Mouse (Mus musculus) hindbrain, embryonic 16.5 days (tissue): ENCODE measurements around the gene Fyn. TPM values are rescaled to one million over a fixed set of nuclear protein-coding genes. Genes with fewer than 3 reads are reported as not detected.
A peak's percentile ranks its signal among the peaks of the same experiment; 100 is the strongest.

Experiments
- ATAC-seq: fragments of 200-750 bp; cut with Nextera tagmentation; 2 replicates; pipeline ENCODE4 v1.8.0; 2017; ENCODE audit warnings: moderate TSS enrichment, moderate library complexity
- H3K27ac ChIP-seq: fragments of 300-500 bp; sonication (generic); 2 replicates; pipeline ENCODE4 v1.5.1; 2014; ENCODE audit warnings: low read depth, mild to moderate bottlenecking, control low read depth, low read length, moderate library complexity
- H3K27me3 ChIP-seq: fragments of 300-500 bp; sonication (generic); replicated peaks from 2 replicates; pipeline ENCODE4 v1.6.1; 2014; ENCODE audit warnings: low read length; ENCODE audit not compliant: control insufficient read depth, insufficient read depth
- H3K36me3 ChIP-seq: fragments of 300-500 bp; sonication (generic); 2 replicates; pipeline ENCODE4 v1.6.1; 2014; ENCODE audit warnings: mild to moderate bottlenecking, low read length, moderate library complexity, mixed read lengths; ENCODE audit not compliant: control insufficient read depth, insufficient read depth
- H3K4me1 ChIP-seq: fragments of 300-500 bp; sonication (generic); 2 replicates; pipeline ENCODE4 v1.6.1; 2014; ENCODE audit warnings: low read depth, low read length; ENCODE audit not compliant: control insufficient read depth, insufficient read depth
- H3K4me2 ChIP-seq: fragments of 300-500 bp; sonication (generic); 2 replicates; pipeline ENCODE4 v1.6.1; 2014; ENCODE audit warnings: mild to moderate bottlenecking, low read length, control low read depth, moderate library complexity
- H3K4me3 ChIP-seq: fragments of 300-500 bp; sonication (generic); 2 replicates; pipeline ENCODE4 v1.5.1; 2014; ENCODE audit warnings: mild to moderate bottlenecking, low read length, control low read depth, moderate library complexity
- H3K9ac ChIP-seq: fragments of 300-500 bp; sonication (generic); 2 replicates; pipeline ENCODE4 v1.6.1; 2014; ENCODE audit warnings: low read depth, mild to moderate bottlenecking, control low read depth, low read length, moderate library complexity
- H3K9me3 ChIP-seq: fragments of 300-500 bp; sonication (generic); 2 replicates; pipeline ENCODE4 v1.6.1; 2014; ENCODE audit warnings: mild to moderate bottlenecking, low read length, moderate library complexity; ENCODE audit not compliant: control insufficient read depth
- WGBS: fragments of 180-500 bp; shearing (Covaris S2); extraction: QIAGEN DNeasy Blood & Tissue Kit; methylation state at CpG from one replicate; pipeline ENCODE4 v1.1.7; 2014; 5-methylcytosine and 5-hydroxymethylcytosine counted together
- polyA plus RNA-seq: library from polyadenylated mRNA; unstranded; fragments of >200 nt; fragmentation: Nextera tagmentation; extraction: Ambion mirVana; gene quantifications from 2 replicates; pipeline ENCODE4 v1.2.1, GENCODE M21; 2015

Gene Fyn
- polyA plus RNA-seq, 1 experiment from 2014 or later = 74.9 TPM

DNA sequence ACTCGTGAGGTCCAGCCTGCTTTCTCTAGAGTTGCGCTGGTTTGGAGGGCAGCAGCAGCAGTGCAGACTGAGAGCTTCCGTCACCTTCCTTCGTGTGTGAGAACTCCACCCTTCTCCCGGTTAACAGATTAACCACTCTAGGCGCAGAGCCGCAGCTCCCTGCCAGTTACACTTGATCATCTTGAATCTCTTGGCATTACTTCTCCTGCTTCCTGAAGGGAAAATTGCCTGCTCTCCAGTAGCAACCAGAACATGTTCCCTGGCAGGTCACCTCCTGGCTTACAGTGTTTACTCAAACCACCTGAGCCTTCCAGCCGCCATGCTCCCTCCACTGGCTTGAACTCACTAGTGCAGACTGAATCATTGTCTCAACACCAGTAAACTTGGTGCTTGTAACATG lies 94.1 kb downstream of the Fyn start:
- ATAC-seq = no peak
- Histone ChIP-seq H3K4me1 (peaks cover 40% of the 10 kb centered on the region), H3K4me2 (no peak overlapping the region), H3K27me3 (no peaks in the 10 kb centered on the region), H3K27ac (peak overlapping the region; percentile 49), H3K9ac (no peak overlapping the region), H3K9me3 (no peaks in the 10 kb centered on the region), H3K4me3 (no peak overlapping the region), H3K36me3 (no peaks in the 10 kb centered on the region)
- 57% methylated on average over 8 of the region's 8 CpGs for WGBS

DNA sequence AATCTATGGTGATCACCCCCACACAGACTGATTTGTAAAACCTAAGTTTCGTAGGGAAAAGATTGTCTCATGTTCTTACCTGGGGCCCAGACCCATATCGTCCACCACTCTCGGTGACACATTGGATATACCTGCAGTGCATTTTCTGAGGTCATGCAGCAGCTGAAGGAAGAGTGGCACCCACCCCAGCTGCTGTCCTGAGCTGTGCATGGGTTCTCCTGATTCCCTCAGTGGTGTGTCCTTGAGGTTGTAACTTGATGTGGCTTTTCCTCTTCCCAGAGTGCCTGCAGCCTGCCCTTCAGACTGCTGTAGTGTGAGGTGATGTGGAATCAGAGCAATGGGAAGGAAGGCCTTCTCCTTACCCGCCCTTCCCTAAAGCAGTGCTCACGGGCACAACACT lies 95.7 kb downstream of the Fyn start:
- H3K4me1 ChIP-seq = peaks cover 29% of the 10 kb centered on the region
- H3K27me3 ChIP-seq = no peaks in the 10 kb centered on the region
- H3K27ac ChIP-seq = no peak overlapping the region
- H3K9me3 ChIP-seq = no peaks in the 10 kb centered on the region
- H3K4me3 ChIP-seq = no peak overlapping the region
- 87% methylated on average over 5 of the region's 5 CpGs for WGBS
- no peak for ATAC-seq
- no peak overlapping the region for H3K9ac ChIP-seq
- no peaks in the 10 kb centered on the region for H3K36me3 ChIP-seq
- H3K4me2 ChIP-seq = no peak overlapping the region

GRCm38 (mm10) chr10:39467317-39467716 lies 98.7 kb downstream of the Fyn start:
- Histone ChIP-seq H3K9ac (no peak overlapping the region), H3K27ac (no peak overlapping the region), H3K36me3 (no peaks in the 10 kb centered on the region), H3K4me3 (no peak overlapping the region), H3K9me3 (no peaks in the 10 kb centered on the region), H3K4me2 (no peak overlapping the region), H3K27me3 (no peaks in the 10 kb centered on the region), H3K4me1 (peaks cover 29% of the 10 kb centered on the region)
- WGBS = 65% methylated on average over 6 of the region's 6 CpGs
- no peak for ATAC-seq

DNA sequence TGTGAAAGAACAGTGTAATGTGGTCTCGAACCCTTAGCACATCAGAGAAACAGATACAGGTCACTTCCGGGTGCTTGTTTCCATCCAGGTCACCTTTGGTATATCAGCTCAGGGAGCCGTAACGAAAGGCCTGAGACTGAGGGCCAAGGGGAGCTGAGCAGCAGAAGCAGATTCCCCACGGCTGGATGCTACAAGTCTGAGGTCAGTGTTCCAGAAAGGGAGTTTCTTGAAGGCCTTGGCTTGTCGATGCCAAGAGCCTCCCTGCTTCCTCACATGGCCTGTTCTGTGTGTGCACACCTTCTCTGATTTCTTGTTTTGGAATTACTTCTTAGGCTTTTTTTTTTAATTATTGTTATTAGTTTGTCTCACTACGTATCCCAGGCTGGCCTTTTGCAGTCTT lies 99.2 kb downstream of the Fyn start:
- Histone ChIP-seq H3K27me3 (no peaks in the 10 kb centered on the region), H3K9ac (no peak overlapping the region), H3K4me2 (no peak overlapping the region), H3K4me1 (peaks cover 27% of the 10 kb centered on the region), H3K9me3 (no peaks in the 10 kb centered on the region), H3K36me3 (no peaks in the 10 kb centered on the region), H3K4me3 (no peak overlapping the region), H3K27ac (no peak overlapping the region)
- ATAC-seq = no peak
- WGBS = 89% methylated on average over 7 of the region's 7 CpGs

- no peak for ATAC-seq
- no peak overlapping the region for H3K9ac ChIP-seq
- no peaks in the 10 kb centered on the region for H3K36me3 ChIP-seq
- no peak overlapping the region for H3K27ac ChIP-seq
- H3K4me1 ChIP-seq = peaks cover 25% of the 10 kb centered on the region
- no peaks in the 10 kb centered on the region for H3K27me3 ChIP-seq
- no peak overlapping the region for H3K4me2 ChIP-seq
- WGBS = 88% methylated on average over 3 of the region's 3 CpGs
- H3K4me3 ChIP-seq = no peak overlapping the region
- no peaks in the 10 kb centered on the region for H3K9me3 ChIP-seq
Measured at GRCm38 (mm10) chr10:39468576-39468975, 99.9 kb downstream of the Fyn start.

DNA sequence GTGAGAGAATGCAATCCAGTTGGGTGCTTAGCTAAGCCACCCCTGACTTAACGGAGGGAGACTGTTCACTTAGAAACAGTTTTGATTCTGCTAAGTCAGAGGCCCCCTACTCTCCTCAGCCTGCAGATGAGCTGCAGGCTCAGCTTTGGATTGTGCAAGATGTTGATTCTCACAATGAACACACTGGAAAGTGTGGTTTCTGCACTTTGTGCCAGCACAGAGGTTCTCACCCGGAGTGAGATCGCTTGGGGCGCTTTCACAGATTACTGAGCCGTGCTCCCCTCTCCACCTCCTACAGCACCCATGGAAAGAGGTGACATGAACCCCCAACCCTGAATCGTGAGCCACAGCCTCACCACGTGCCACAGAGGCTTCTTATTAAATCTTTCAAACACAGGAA lies 100.7 kb downstream of the Fyn start:
- H3K4me2 ChIP-seq = no peak overlapping the region
- no peaks in the 10 kb centered on the region for H3K9me3 ChIP-seq
- H3K4me1 ChIP-seq = peaks cover 25% of the 10 kb centered on the region
- no peaks in the 10 kb centered on the region for H3K27me3 ChIP-seq
- no peaks in the 10 kb centered on the region for H3K36me3 ChIP-seq
- no peak overlapping the region for H3K27ac ChIP-seq
- H3K4me3 ChIP-seq = no peak overlapping the region
- no peak for ATAC-seq
- 79% methylated on average over 7 of the region's 7 CpGs for WGBS
- H3K9ac ChIP-seq = no peak overlapping the region

DNA sequence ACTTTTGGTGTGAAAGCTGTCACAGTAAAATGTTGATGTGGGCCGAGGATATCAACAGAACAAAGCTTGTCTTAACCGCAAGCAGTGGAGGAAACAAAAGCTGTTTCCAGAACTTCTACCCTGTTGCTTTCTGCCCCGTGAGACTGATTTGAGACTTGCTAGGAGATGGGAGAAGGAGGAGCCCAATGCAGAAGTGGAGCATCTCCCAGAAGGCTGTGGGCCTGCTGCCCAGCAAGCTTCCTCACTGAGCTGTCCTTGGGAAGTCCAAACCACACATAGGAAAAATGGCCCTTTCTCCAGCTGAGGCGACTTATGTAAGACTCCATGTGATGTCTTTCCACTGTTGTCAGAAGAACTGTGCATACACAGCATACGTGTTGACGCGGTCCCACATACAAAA lies 101.7 kb downstream of the Fyn start:
- H3K27ac ChIP-seq = no peak overlapping the region
- no peak overlapping the region for H3K4me3 ChIP-seq
- no peak overlapping the region for H3K4me2 ChIP-seq
- H3K4me1 ChIP-seq = peaks cover 25% of the 10 kb centered on the region
- ATAC-seq = no peak
- H3K36me3 ChIP-seq = no peaks in the 10 kb centered on the region
- H3K9me3 ChIP-seq = no peaks in the 10 kb centered on the region
- 79% methylated on average over 7 of the region's 7 CpGs for WGBS
- H3K9ac ChIP-seq = no peak overlapping the region
- no peaks in the 10 kb centered on the region for H3K27me3 ChIP-seq

- Histone ChIP-seq H3K9me3 (no peaks in the 10 kb centered on the region), H3K27ac (peak overlapping the region; percentile 80), H3K4me3 (no peak overlapping the region), H3K36me3 (no peaks in the 10 kb centered on the region), H3K4me2 (peak overlapping the region; percentile 45), H3K4me1 (peaks cover 25% of the 10 kb centered on the region), H3K27me3 (no peaks in the 10 kb centered on the region), H3K9ac (no peak overlapping the region)
- WGBS = 60% methylated on average over 7 of the region's 7 CpGs
- ATAC-seq = peak; percentile 38; the same call in 1 of the 2 replicates
Measured at GRCm38 (mm10) chr10:39471040-39471713, 102.5 kb downstream of the Fyn start.

DNA sequence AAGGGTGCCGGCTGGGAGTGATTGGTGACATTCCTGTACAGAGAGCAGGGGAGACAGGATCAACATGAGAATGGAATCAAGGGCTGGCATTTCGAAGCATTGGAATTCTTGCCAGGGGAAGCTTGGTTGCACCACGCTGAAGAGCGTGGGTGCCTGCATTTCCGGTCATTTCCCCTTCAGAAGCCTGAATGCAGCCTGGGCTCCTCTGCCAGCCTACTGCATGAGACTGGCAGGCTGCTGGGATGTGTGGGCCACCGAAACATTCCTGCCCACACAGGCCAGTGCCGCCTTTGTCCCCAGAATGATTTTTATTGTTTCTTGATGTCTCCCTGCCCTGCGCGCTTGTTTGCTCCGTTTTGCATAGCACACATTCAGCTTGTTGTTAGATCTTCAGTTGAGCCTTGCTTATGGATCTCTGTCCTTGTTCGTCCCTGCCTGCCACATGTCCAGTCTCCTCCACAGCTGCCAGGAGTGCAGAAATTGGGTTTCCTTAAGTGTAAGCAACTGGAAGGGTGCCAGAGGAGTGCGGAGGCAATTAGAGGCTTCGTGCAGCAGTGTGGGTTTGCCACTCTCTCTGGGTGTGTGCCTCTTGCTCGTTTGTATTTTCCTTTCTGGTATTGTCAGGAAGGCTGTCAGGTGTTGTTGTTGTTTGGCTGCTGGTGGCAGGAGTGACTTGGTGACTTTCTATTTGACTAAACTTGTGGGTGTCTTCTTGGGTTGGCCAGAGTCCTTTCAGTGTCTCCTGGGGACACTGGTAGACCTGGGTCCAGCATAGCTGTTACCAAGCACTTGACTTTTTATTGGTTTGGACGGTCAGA lies 103.3 kb downstream of the Fyn start:
- H3K36me3 ChIP-seq = no peaks in the 10 kb centered on the region
- peak overlapping the region; percentile 45 for H3K4me2 ChIP-seq
- peak; percentile 76 for ATAC-seq
- peak overlapping the region; percentile 80 for H3K27ac ChIP-seq
- 35% methylated on average over 15 of the region's 15 CpGs for WGBS
- no peaks in the 10 kb centered on the region for H3K9me3 ChIP-seq
- H3K9ac ChIP-seq = peak overlapping the region; percentile 46; the same call in 1 of the 2 replicates
- peak overlapping the region; percentile 17; the same call in 1 of the 2 replicates for H3K4me3 ChIP-seq
- peaks cover 25% of the 10 kb centered on the region for H3K4me1 ChIP-seq
- H3K27me3 ChIP-seq = no peaks in the 10 kb centered on the region
